Mouse (Mus musculus) kidney, adult 9 months (tissue): ENCODE measurements at regions not wholly inside any gene's neighbourhood (a gene's known extent, or its start where the extent isn't known, plus 50 kb on each side); places are given as distances from the start of the nearest gene placed in this dataset.

Experiments
- DNase-seq: peaks from one replicate; pipeline ENCODE4 v3.0.0; 2022

DNA sequence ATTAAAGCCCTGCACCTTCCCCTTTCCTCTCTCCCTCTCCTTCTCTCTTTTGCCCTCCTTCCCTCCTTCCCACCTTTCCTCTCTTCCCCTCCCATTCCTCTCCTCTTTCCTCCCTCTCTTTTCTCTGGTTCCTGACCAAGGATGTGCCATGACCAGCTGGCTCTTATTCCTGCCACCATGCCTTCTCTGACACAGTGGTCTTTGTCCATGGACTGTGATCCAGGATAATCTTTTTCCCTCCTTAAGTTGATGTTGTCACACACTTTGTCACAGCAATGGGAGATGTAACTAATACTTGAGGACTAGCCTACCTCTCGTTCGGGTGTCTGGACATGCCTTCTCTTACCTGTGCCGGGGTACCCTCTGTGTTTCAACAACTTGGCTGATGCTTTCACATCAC, 86.4 kb downstream of the Anapc4 start:
- no peak for DNase-seq

DNA sequence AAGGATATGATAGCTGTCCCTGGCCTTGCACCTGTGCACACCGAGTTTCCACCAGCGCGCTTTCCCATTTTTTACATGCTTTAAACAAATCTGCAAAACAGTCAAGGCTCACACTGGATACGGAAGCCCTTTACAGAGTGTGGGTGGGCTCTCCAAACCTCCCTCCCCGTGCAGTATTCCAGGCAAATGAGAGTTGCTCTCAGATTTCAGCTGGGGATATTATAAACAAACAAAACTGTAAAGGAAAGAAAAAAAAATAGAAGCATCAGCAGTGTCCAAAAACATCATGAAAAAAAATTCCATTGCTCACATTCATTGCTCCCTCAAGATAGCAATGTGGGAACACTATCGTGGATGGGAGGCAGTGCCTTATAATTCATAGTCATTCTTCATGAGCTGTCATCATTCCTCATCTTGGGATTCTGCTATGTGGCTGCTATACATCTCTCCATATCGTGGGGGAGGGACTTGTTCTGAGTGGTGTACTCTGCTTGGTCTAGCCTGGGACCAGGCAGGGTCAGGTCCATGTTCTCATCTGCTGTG, 87.0 kb downstream of the Anapc4 start:
- DNase-seq = no peak

DNA sequence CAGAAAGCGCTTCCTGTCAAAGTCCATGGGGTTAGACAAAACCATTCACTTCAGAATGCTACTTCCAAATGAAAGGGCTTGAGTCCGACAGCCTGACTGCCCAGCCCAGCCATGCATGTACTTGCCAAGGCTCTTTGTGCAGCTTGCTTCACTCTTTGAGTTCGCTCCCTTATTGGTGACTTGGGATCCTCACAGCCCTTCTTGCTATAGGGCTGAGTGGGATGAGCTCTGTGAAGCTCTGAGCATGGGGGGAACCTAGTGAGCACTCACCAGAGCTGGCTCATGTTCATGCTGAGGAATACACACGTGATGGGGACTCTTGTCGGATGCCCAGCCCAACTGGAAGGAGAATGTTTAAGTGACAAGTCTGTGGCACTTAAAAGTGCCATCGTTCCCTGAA, 91.2 kb downstream of the Anapc4 start:
- DNase-seq = no peak

DNA sequence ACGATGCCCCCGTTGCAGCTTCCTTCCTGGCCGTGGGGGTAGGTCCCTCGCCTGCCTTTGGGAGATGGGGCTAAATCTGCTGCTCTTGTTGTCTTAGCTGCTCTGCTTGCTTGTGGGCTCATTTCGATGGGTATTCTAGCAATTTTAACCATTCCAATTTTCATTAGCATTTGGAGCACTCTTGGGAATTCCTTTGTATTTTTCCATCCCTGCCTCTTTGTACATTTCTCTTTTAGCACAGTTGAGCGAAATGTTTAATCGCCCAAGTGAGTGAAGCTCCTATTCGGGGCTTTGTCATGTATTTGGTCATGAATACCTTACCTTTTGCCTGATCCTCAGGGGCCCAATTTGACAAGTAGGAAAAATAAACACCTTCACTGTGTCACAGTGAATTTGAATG, 95.9 kb downstream of the Anapc4 start:
- no peak for DNase-seq

DNA sequence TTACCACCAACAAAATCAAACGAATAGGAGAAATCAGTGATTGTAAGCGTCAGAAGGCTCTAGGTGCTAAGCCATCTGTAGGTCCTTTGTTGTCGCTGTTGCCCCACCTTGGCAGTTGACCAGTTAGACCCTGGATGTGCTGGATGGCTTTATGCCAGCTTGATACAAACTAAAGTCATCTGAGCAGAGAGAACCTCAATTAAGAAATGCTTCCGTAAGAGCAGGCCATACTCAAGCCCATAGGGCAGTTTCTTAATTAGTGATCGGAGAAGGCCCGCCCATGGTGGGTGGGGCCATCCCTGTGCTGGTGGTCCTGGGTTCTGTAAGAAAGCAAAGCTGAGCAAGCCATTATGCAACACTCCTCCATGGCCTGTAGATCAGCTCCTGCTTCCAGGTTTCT, 99.5 kb downstream of the Anapc4 start:
- no peak for DNase-seq

DNA sequence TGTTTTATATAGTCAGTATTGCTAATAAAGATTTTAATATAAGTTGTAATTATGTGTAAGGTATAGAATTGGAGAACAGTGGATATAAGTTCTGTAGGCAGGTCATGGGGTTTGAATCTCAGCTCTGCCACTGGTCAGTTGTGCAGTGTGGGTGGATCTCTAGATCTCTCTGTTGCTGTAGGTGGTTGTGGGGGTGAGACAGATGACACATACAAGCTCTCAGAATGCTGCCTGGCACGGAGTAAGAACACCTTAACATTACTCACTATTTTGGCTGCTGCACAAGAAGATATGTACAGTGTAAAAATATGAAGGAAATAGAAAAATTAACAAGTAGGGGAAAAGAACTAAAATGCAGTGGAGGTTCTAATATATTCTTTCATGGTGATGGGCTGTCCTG, 100.3 kb upstream of the Slc34a2 start:
- DNase-seq = no peak

DNA sequence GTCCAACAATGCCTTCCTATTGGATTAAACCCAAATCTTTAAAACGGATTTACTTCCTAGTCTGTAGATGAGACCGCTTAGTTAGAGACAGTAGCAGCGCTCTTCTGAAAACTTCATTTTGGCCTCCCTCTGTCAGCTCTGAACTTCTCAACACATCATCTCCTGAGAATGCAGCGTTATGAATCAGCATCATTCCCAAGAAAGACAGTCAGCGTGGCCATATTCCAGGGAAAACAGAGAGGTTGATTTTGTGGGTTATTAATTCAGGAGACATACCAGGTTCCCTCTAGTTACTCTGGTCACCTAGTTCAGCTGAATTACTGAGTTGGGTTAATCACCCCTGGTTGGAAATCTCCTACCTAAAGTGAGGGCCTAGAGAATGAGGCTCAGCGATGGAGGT, 97.9 kb upstream of the Slc34a2 start:
- no peak for DNase-seq

DNA sequence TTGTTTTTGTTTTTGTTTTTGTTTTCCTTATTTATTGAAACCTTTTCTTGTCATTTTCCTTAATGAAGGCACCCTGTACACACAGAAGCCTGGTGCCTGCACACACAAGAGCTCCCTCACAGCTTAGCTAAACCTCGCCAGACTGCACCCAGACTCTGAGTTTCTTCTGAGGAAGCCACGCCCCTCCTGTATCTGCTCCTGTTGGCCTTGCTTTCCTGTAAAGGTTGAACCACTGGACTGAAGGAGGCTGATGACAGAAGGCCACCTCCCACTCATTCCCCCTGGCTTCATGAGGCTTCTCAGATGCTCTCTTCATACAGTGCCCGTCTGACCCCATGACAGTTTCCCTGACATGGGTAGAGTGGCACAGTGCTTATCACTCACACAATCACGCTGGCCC, 97.2 kb upstream of the Slc34a2 start:
- DNase-seq = no peak

DNA sequence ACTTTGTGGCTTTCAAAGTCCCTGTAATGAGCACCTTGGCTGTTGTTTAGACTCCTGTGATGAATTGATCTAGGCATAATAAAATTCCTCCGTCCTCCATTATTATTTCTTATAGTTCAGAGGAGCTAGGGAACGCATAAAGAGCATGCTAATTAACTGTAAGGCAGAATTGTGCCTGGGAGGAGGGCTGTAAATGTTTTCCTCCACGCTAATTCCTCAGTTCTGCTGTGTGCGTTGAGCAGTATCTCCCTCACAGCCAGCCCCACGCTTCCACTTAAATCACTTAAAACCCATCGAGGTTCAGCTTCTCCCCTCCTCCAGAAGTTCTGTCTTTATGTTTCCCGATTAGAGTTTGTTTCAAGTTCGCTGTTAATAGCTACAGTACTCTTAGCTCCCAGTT, 84.0 kb upstream of the Slc34a2 start:
- no peak for DNase-seq

DNA sequence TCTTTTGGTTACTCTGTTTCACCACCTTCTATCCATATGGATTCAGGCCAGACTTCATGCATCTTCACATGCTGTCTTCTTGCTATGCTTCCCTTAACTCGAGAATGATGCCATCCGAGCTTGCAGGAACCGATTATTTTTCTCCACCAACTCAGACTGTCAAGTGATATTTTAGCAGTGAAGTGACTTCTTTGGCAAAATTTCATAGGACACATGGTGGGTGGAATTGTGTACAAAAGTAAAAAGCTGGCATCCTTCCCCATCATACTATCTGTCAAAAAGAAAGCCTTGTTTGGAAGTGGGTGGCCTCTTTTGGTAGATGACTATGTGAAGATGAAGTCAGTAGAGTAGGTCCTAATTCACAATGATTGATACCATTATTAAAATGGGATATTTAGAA, 83.2 kb upstream of the Slc34a2 start:
- DNase-seq = no peak

DNA sequence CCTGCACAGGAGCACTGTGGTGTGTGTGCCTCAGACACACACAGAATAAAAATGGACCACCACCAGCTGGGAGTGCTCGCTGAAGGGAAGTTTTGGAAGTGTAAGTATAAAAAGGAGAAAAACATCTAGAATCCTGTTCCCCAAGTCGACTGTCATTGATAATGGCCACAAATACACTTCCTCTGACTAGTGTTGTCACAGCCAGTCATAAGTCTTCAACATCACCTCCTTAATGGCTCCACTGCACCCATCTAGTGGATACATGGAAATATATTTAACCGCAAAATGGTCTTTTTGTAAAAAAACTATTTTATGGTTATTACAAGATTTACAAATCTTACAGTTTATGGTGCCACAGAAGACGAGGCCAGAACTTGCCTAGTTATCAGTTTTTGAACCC, 73.7 kb upstream of the Slc34a2 start:
- DNase-seq = no peak

DNA sequence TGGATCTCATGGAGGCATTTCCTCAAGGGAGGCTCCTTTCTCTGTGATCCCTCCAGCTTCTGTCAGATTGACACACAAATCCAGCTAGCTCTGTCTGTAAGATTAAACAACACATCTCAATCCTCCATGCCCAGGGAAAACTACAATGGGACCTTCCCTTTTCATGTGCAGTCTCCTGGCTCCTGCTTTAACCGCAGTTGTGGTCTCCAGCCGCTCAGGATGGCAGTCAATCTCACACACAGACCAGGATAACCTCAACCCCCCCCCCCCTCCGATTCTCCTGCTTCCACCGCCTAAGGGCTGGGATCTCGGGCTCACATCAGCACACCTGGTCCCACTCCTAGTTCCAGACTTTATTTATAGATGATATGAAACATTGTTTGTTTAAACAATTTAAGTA, 66.1 kb upstream of the Slc34a2 start:
- no peak for DNase-seq

DNA sequence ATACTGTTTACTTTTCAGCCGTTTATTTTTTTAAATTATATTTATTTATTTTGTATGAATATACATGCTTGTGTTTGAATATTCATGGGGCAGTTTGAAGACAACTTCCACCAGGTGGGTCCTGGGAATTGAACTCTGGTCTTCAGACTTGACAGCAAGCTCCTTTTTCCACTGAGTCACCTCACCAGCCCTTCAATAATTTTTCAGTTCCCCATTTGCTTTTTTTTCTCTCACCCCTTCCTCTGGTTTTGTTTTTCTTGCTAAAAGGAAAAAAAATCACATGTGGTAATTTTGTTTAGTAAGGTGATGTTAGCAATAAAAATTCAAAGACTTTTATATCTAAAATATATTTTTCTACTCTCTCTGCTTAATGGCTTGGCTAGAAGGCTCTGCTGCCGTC, 64.9 kb upstream of the Slc34a2 start:
- DNase-seq = no peak

DNA sequence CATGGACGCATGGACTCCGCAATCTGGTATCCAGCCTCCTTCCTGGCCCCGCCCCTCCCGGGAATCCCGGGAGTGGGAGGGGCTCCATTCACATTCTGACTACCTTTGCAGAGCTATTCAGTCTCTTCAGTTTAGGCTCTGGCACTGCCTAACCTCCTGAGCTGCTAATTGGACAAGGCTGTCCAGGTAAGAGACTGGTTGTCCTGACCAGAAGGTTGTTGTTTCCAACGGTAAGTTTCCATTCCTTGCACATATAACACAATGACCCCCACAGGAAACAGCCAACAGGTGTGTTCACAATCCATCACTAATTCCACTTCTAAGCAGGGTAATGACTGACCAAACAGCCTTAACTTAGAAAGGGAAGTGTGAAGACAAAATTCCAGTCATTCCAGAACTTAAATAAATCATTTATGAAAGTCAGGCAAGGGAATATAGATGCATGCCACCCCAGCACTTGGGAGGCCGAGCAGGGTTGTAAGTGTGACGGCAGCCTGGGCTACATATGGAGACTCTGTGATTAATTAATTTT, 62.3 kb upstream of the Slc34a2 start:
- DNase-seq = peak; percentile 72

DNA sequence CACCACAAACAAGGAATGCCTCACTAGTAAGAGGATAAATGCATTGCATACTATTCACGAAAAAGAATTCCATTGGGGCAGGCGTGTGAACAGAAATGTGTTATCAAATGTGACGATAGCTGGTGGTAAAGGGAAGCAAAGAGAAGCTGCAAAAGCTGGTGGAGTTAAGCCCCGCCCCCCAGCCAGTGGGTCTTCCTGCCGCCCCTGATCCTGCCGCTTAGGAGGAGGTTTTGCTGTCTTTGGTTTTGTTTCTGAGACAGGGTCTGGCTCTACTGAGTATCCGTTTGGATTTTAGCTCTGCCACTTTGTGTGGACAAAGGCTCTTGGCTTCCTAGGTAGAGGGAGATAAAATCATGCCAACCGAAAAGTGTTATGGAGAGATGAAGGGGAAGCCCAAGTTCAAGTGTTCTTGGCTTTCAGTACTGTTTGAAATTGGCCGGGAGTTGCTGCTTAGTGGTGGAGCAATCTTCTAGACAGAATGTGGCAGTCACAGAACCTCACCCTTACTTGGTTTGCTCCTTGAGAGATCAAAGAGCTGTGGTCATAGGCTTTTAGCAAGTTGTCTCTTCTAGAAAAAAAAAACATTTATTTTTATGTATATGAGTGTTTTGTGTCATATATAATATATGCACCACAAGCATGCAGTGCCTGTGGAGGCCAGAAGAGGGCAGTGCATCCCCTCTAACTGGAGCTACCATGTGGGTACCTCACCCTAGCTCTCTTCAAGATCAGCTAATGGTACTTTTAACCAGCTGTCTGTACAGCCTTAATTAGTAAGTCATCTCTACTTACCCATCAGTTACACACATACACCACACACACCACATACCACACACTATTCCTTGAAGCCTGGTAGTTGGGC, 59.8 kb upstream of the Slc34a2 start:
- peak; percentile 33 for DNase-seq

DNA sequence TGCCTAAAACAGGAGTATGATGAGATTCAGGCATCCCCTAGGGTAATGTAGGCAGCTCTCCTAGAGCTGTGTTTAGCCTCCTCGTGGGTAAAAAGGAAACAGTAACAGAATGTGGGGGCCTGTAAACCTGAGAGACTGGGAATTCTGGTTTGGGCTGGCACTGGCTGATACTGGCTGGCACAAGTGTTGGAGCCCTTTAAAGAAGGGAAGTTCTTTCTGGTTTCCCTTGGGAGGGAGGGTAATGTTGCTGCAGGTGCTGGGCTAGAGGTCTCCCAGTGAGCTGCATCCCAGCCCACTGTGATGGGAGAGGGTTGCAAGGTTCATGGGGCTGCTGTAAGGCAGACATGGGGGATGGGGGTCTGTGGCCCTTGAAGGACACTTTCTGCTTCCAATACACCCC, 58.4 kb upstream of the Slc34a2 start:
- peak; percentile 50 for DNase-seq

DNA sequence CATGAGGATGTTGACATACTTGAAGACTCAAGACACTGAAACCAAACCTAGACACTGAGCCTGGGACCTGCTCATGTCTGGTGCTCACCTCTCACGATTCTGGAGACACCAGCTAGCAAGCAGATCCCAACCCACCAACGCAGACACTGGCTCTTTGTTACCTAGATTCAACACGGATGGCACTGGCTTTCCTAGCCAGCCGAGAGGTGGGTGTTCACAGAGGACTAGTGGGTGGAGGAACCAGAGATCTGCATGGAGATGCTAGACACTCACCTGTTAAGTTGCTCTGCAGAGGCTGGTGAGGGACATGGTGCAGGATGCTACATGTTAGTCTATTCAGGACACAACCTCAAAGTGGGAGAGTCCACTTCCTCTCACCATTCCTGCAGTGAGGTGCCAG, 55.8 kb upstream of the Slc34a2 start:
- DNase-seq = no peak

DNA sequence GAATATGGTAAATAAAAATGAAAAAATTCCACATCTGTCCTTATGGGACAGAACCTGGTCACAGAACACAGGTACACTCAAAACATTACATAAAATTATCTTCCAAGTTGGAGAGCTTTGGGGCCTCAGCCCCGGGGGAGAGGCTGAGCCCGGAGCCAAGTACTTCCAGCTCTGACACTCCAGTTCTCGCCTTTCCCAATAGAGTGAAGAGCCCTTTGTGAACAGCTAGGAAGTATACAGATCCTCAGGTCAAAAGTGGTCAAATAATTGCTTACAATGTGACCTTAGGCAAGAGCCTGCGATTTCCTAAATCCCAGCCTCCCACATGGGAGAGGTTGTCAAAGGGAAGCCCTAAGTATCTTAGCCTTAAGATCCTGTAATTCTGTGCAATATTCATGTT, 55.1 kb upstream of the Slc34a2 start:
- DNase-seq = no peak
